Mouse (Mus musculus): Measurements from ENCODE around the gene Morc2a.

- no peak for TF ChIP-seq CTCF (IDR thresholded peaks at IDR 0.05; ENCODE audit: insufficient read depth, low read depth, low read length)
- no peak for TF ChIP-seq POLR2A (IDR thresholded peaks at IDR 0.05; ENCODE audit: insufficient read depth, low read depth, low read length)
These were observed 26.2 kb upstream of the Morc2a start for GRCm38 (mm10) chr11:3622826-3623225.

Measured in olfactory bulb, adult 2 months (tissue).